Mouse (Mus musculus): ENCODE measurements around the gene Gucy2c. TPM values are rescaled to one million over a fixed set of nuclear protein-coding genes. Genes with fewer than 3 reads are reported as not detected.
"Not testable (repeated sequence)": the region's sequence is repeated elsewhere in the genome, so short reads cannot be mapped to it uniquely, and the experiment has no call there.

The Gucy2c gene
- polyA plus RNA-seq, 1 experiment from 2014 or later = 0.17 TPM

DNA sequence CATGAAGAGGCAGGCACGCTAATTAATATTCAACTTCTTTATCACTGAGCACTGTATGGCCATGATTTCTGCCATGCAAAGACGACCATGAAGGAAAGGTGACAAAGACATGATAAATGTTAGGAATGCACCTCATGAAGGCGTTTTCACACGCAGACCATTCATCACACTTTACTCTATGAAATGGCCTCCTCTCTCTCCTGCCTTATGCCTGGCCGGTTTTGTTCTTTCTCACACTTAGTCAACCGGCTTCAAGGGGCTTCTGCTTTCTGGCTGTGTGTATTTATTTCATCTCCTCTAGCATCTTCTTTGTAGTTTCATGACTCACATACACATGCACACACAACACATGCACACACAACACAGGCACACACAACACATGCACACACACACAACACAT is 19.7 kb upstream of the Gucy2c start:
- Histone ChIP-seq H3K9me3 (no peaks in the 10 kb centered on the region), H3K36me3 (no peaks in the 10 kb centered on the region), H3K4me3 (no peak overlapping the region), H3K27ac (replicated peaks) (no peak overlapping the region), H3K9ac (no peak overlapping the region), H3K4me2 (no peak overlapping the region), H3K4me1 (replicated peaks) (peaks cover 17% of the 10 kb centered on the region), H3K27me3 (no peaks in the 10 kb centered on the region)
- ATAC-seq (ENCODE audit: low FRiP score, low read depth) = no peak
- WGBS = 86% methylated on average over 6 of the region's 6 CpGs

DNA sequence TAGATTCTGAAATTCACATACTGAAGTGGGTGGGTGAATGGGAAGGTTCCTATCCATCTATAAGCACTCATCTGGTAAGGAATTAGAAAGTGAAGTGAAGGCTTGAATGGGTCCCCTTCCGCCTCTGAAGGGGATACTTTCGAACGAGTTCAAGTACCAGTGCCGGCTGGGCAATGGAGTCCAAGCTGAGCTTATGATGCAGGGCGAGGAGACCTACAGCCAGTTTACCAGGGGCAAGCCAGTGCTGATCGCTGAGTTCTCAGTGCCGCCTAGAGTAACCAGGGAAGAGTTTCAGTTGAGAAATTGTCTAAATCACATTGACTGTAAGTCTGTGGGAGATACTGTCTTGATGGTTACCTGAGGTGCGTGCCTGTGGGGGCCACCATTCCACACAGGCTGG is 19.1 kb upstream of the Gucy2c start:
- WGBS = 92% methylated on average over 8 of the region's 8 CpGs
- no peak for ATAC-seq (ENCODE audit: low FRiP score, low read depth)
- Histone ChIP-seq H3K9ac (no peak overlapping the region), H3K4me2 (no peak overlapping the region), H3K9me3 (no peaks in the 10 kb centered on the region), H3K36me3 (no peaks in the 10 kb centered on the region), H3K27me3 (no peaks in the 10 kb centered on the region), H3K4me3 (no peak overlapping the region), H3K27ac (replicated peaks) (no peak overlapping the region), H3K4me1 (replicated peaks) (peaks cover 17% of the 10 kb centered on the region)

DNA sequence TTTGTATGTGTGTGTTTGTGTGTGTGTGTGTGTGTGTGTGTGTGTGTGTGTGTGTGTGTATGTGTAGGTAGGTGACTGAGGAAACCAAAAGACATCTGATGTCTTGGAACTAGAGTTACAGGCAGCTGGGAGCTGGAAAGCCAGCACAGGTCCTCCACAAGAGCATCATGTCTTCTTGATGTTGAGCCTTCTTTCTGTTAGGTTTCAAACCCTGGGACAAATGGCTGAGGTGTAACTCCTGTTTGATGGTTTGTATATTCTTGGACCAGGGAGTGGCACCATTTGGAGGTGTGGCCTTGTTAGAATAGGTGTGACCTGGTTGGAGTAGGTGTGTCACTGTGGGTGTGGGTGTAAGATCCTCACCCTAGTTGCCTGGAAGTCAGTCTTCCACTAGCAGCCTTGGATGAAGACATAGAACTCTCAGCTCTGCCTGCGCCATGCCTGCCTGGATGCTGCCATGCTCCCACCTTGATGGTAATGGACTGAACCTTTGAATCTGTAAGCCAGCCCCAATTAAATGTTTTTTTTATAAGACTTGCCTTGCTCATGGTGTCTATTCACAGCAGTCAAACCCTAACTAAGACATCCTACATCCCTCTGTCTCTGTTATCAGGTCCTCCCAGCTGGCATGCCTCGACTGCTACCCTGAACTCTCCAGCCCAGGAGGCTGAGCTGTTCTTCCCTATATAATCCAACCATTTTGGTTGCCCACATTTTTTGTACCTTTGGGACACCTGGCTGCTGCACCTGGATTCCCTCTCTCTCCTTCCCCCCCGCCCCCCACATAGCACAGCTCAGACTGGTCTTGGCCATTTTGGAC is 16.5 kb upstream of the Gucy2c start:
- not testable (repeated sequence) for H3K27ac ChIP-seq (replicated peaks); H3K9me3 ChIP-seq; ATAC-seq (ENCODE audit: low FRiP score, low read depth); H3K9ac ChIP-seq; H3K4me3 ChIP-seq; H3K36me3 ChIP-seq; H3K27me3 ChIP-seq; H3K4me2 ChIP-seq
- peaks cover 14% of the 10 kb centered on the region for H3K4me1 ChIP-seq (replicated peaks)
- 87% methylated on average over 3 of the region's 3 CpGs for WGBS

DNA sequence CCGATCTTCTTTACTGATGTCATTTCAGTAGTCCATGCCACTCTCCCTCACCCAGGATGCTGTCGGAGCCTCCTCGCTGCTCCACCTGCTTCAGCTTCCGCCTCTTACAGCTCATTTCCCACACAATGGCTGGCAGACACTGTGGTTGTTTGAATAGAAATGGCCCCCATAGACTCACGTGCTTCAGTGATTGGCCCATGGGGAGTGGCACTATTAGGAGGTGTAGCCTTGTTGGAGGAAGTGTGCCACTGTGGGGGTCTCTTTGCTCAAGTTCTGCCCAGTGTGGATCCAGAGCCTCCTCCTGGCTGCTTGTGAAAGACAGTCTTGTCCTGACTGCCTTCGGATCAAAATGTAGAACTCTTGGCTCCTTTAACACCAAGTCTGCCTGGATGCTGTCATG is 14.3 kb upstream of the Gucy2c start:
- peak; percentile 34; the same call in 1 of the 2 replicates for ATAC-seq (ENCODE audit: low FRiP score, low read depth)

DNA sequence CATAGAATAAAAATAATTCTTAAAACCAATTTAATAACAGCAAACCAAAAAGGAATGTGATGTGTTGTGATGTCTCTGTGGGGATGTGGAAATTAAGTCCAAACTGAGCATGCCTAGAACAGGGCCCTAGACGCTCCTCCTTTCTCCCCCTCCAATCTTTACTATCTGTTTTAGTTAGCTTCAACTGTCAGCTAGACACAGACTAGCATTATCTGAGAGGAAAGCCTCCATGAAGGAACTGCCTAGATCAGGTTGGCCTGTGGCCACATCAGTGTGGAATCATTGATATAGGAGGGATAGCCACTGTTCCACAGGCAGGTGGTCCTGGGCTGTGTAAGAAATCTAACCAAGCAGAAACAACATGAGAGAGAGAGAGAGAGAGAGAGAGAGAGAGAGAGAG is 13.5 kb upstream of the Gucy2c start:
- WGBS = 68% methylated on average over 1 of the region's 1 CpGs
- H3K4me2 ChIP-seq = no peak overlapping the region
- H3K27ac ChIP-seq (replicated peaks) = no peak overlapping the region
- no peak for ATAC-seq (ENCODE audit: low FRiP score, low read depth)
- no peaks in the 10 kb centered on the region for H3K27me3 ChIP-seq
- no peak overlapping the region for H3K4me3 ChIP-seq
- H3K9ac ChIP-seq = no peak overlapping the region
- no peaks in the 10 kb centered on the region for H3K36me3 ChIP-seq
- H3K4me1 ChIP-seq (replicated peaks) = peaks cover 10% of the 10 kb centered on the region
- H3K9me3 ChIP-seq = no peaks in the 10 kb centered on the region

More for the DNA sequence above, 14.3 kb upstream of the Gucy2c start:
- Histone ChIP-seq H3K27me3 (no peaks in the 10 kb centered on the region), H3K4me3 (no peak overlapping the region), H3K9ac (no peak overlapping the region), H3K36me3 (no peaks in the 10 kb centered on the region), H3K9me3 (no peaks in the 10 kb centered on the region), H3K4me1 (replicated peaks) (peaks cover 10% of the 10 kb centered on the region), H3K4me2 (no peak overlapping the region), H3K27ac (replicated peaks) (no peak overlapping the region)
- 47% methylated on average over 6 of the region's 6 CpGs for WGBS

DNA sequence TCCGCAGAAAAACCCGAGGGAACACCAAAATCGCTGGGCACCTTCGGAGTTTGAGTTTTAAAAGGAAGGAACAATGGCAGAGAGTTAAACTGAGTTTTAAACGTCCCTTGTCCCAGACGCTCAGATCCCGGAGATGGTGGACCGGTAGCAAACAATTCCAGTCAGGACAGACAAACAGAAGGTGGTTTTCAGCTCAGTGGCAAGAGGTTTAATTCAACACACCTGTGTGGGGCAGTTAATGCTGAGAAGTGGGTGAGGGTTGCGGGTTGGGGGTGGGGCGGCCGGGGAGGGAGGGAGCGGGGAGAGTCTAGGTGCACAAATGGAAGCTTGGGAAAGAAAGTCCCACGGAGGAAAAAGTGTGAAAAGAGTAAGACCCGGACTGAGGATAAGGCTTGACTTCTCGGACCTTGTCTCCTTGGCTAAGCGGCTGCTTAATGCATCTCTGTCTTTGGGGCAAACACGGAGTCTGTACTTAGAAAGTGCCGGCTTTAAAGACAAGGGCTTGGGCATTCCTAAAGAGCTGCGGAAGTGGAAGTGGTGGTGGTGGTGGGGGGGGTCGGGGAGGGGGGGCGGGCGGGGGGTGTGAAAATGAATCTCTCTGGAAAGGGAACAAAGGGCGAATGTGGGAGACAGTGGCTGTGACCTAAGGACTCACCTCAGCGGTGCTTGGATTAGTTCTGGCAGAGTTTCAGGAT is 12.4 kb upstream of the Gucy2c start:
- Histone ChIP-seq H3K4me2 (peak overlapping the region; percentile 68), H3K9me3 (no peaks in the 10 kb centered on the region), H3K9ac (0 out of 2 replicates have a peak overlapping the region, but pooled peaks have one; percentile 4), H3K27me3 (no peaks in the 10 kb centered on the region), H3K4me3 (peak overlapping the region; percentile 33), H3K36me3 (no peaks in the 10 kb centered on the region), H3K27ac (replicated peaks) (no peak overlapping the region), H3K4me1 (replicated peaks) (peaks cover 10% of the 10 kb centered on the region)
- ATAC-seq (ENCODE audit: low FRiP score, low read depth) = no peak
- WGBS = under 1% methylated on average over 24 of the region's 24 CpGs

DNA sequence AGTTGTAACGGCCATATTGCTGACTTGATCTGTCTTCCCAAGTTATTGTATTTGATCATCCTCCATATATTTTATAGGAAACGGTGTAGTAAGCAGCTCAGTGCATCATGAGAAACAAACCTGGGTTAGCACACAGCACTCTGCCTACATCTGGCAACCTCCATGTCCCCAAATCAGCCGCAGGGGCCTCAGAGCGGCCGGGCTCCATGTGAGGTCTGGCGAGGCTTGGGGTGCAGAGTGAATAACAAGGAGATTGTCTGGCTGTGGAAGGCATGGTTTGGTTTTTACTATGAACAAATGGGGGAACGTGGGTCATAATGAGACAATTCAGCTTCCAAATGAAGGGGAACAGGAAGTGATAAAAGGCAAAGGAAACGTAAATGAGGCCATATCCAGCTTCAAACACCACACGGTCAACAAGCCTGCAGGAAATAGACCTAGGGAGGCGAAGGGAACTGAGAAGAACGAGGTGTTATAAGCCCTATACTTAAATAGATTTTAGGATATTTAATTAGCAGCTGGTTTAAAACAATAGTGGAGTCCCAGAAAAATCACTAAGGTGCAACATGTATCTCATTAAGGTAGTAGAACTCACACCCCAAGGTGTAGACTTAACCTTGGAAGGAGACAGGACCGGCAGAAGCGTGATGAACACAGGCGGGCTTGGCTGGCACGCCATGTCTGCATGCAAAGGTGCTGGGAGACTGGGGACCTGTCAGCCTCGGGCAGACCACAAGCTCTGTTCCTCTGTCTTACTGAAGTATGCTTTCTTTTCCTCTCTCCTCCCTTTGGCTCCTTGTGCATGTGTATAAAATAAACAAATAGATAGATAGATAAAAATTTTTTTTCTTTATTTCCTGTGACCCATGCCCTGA is 11.6 kb upstream of the Gucy2c start:
- Histone ChIP-seq H3K4me2 (peak overlapping the region; percentile 68), H3K9me3 (no peaks in the 10 kb centered on the region), H3K36me3 (no peaks in the 10 kb centered on the region), H3K9ac (0 out of 2 replicates have a peak overlapping the region, but pooled peaks have one; percentile 4), H3K27ac (replicated peaks) (no peak overlapping the region), H3K4me1 (replicated peaks) (peaks cover 10% of the 10 kb centered on the region), H3K4me3 (peak overlapping the region; percentile 33), H3K27me3 (no peaks in the 10 kb centered on the region)
- WGBS = 31% methylated on average over 16 of the region's 16 CpGs
- no peak for ATAC-seq (ENCODE audit: low FRiP score, low read depth)

DNA sequence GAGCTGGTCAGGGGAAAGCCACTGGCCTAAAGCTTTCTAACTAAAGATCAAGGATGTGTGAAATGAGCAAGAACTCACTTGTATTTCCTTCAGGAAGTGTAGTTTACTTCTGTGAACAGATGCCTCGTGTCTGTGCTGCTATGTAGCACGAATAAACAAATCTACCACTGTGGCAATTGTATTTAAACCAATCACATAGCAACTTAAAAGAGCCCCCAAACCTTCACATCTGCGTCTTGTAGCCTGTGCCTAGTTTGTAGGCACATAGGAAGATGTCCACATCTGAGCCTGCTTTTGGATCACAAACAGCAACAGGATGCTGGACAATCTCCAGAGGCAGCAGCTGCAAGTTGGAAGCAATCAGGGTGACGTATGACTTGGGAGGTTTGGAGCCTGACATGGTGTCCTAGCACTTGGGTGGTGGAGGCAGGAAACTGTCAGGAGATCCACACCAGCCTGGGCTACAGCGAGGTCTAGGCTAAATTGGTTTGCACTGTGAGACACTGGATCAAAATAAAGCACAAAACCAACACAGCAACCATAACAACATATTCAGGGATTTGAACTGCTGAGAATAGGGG is 7.9 kb upstream of the Gucy2c start:
- H3K9me3 ChIP-seq = no peaks in the 10 kb centered on the region
- no peaks in the 10 kb centered on the region for H3K36me3 ChIP-seq
- H3K4me3 ChIP-seq = no peak overlapping the region
- H3K27me3 ChIP-seq = no peaks in the 10 kb centered on the region
- H3K4me1 ChIP-seq (replicated peaks) = peaks cover 10% of the 10 kb centered on the region
- no peak overlapping the region for H3K9ac ChIP-seq
- no peak overlapping the region for H3K27ac ChIP-seq (replicated peaks)
- 77% methylated on average over 5 of the region's 5 CpGs for WGBS
- H3K4me2 ChIP-seq = no peak overlapping the region
- no peak for ATAC-seq (ENCODE audit: low FRiP score, low read depth)

DNA sequence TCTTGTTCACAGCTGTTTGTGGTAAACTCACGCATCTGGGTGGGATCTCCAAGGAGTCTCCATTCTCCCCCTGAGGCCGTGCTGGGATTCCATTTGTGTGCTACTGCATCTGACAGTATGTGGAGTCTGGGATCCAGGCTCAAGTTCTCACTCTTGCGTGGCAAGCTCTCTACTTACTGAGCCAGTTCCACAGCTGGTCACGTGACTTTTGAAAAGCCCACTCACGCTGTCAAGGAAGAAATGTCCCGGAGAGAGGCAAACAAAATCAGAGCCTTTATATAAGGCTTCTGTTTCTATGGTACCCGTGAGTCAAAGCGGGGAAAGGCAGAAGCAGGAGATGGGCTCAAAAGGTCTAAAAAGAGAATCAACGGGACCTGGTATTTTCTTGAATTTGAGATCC is 1.2 kb upstream of the Gucy2c start:
- Histone ChIP-seq H3K9ac (no peak overlapping the region), H3K4me2 (no peak overlapping the region), H3K4me3 (no peak overlapping the region), H3K4me1 (replicated peaks) (no peaks in the 10 kb centered on the region), H3K27ac (replicated peaks) (no peak overlapping the region), H3K27me3 (no peaks in the 10 kb centered on the region), H3K9me3 (no peaks in the 10 kb centered on the region), H3K36me3 (no peaks in the 10 kb centered on the region)
- no peak for ATAC-seq (ENCODE audit: low FRiP score, low read depth)
- WGBS = 80% methylated on average over 9 of the region's 9 CpGs

DNA sequence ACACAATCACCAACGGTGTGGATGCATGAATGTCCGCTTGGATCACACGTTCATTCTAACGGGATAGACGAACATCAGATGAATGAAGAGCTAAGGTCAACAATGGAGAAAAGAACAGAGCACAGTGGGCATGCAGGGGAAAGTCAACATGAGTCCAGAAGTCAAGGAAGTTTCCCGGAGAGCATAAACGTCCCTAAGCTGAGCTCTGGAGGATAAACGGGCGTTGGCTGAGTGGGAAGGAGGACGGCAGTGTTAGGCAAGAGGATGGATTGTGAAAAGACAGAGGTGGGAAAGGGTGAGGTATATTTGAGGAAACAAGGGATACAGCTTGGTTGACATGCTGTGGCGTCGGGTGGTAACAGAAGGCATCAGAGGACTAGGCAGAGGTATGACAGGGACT is 581 bp upstream of the Gucy2c start:
- Histone ChIP-seq H3K4me2 (no peak overlapping the region), H3K36me3 (no peaks in the 10 kb centered on the region), H3K4me1 (replicated peaks) (no peaks in the 10 kb centered on the region), H3K9me3 (no peaks in the 10 kb centered on the region), H3K4me3 (no peak overlapping the region), H3K9ac (no peak overlapping the region), H3K27me3 (no peaks in the 10 kb centered on the region), H3K27ac (replicated peaks) (no peak overlapping the region)
- 81% methylated on average over 12 of the region's 12 CpGs for WGBS
- no peak for ATAC-seq (ENCODE audit: low FRiP score, low read depth)

DNA sequence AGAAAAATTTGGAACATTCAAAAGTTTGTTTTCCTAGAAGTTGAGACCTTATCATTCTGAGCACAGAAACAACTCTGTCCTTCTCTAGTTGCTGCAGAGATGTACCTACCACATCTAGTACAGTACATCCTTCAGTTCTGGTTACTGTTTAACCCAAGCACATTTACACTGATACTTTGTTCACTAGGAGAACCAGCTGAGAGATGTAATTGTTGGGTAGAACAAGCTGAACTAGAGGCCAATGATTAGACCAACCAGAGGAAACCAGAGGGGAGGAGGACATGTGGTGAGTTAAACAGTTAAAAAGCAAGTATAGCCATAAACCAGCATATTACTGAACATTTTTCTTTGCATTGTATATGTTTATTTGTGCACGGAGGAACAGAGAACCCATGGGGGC is 5.2 kb downstream of the Gucy2c start:
- Histone ChIP-seq H3K36me3 (no peaks in the 10 kb centered on the region), H3K4me1 (replicated peaks) (no peaks in the 10 kb centered on the region), H3K9ac (no peak overlapping the region), H3K4me2 (no peak overlapping the region), H3K27ac (replicated peaks) (no peak overlapping the region), H3K9me3 (no peaks in the 10 kb centered on the region), H3K27me3 (no peaks in the 10 kb centered on the region), H3K4me3 (no peak overlapping the region)
- WGBS = 86% methylated on average over 1 of the region's 1 CpGs
- ATAC-seq (ENCODE audit: low FRiP score, low read depth) = no peak
